Mouse (Mus musculus) forebrain, embryonic 15.5 days (tissue): ENCODE measurements around the gene Klhl8. TPM values are rescaled to one million over a fixed set of nuclear protein-coding genes. Genes with fewer than 3 reads are reported as not detected.

Experiments
- ATAC-seq: fragments of 200-750 bp; cut with Nextera tagmentation; replicated peaks from 2 replicates; pipeline ENCODE4 v1.8.0; 2017; ENCODE audit warnings: mild to moderate bottlenecking, moderate TSS enrichment, moderate library complexity
- H3K27ac ChIP-seq: fragments of 300-500 bp; sonication (generic); replicated peaks from 2 replicates; pipeline ENCODE4 v1.5.1; 2015; ENCODE audit warnings: mild to moderate bottlenecking, inconsistent platforms
- H3K27me3 ChIP-seq: fragments of 300-500 bp; sonication (generic); 2 replicates; pipeline ENCODE4 v1.6.1; 2015; ENCODE audit warnings: inconsistent platforms
- H3K36me3 ChIP-seq: fragments of 300-500 bp; sonication (generic); 2 replicates; pipeline ENCODE4 v1.6.1; 2015; ENCODE audit warnings: mild to moderate bottlenecking, inconsistent platforms
- H3K4me1 ChIP-seq: fragments of 300-500 bp; sonication (generic); 2 replicates; pipeline ENCODE4 v1.6.1; 2015; ENCODE audit warnings: inconsistent platforms
- H3K4me2 ChIP-seq: fragments of 300-500 bp; sonication (generic); replicated peaks from 2 replicates; pipeline ENCODE4 v1.6.1; 2015; ENCODE audit warnings: mild to moderate bottlenecking, inconsistent platforms
- H3K4me3 ChIP-seq: fragments of 300-500 bp; sonication (generic); 2 replicates; pipeline ENCODE4 v1.5.1; 2015; ENCODE audit warnings: mild to moderate bottlenecking, inconsistent platforms
- H3K9ac ChIP-seq: fragments of 300-500 bp; sonication (generic); replicated peaks from 2 replicates; pipeline ENCODE4 v1.6.1; 2015; ENCODE audit warnings: mild to moderate bottlenecking, inconsistent platforms
- H3K9me3 ChIP-seq: fragments of 300-500 bp; sonication (generic); 2 replicates; pipeline ENCODE4 v1.6.1; 2016; ENCODE audit warnings: inconsistent platforms
- WGBS: fragments of 180-500 bp; shearing (Covaris S2); methylation state at CpG from one replicate; pipeline ENCODE4 v1.1.7; 2015; ENCODE audit warnings: mixed read lengths; 5-methylcytosine and 5-hydroxymethylcytosine counted together
- polyA plus RNA-seq: library from polyadenylated mRNA; unstranded; fragments of >200 nt; fragmentation: Nextera tagmentation; extraction: Ambion mirVana; gene quantifications from 2 replicates; pipeline ENCODE4 v1.2.1, GENCODE M21; 2015

The Klhl8 gene
- polyA plus RNA-seq, 1 experiment from 2014 or later = 46.3 TPM

DNA sequence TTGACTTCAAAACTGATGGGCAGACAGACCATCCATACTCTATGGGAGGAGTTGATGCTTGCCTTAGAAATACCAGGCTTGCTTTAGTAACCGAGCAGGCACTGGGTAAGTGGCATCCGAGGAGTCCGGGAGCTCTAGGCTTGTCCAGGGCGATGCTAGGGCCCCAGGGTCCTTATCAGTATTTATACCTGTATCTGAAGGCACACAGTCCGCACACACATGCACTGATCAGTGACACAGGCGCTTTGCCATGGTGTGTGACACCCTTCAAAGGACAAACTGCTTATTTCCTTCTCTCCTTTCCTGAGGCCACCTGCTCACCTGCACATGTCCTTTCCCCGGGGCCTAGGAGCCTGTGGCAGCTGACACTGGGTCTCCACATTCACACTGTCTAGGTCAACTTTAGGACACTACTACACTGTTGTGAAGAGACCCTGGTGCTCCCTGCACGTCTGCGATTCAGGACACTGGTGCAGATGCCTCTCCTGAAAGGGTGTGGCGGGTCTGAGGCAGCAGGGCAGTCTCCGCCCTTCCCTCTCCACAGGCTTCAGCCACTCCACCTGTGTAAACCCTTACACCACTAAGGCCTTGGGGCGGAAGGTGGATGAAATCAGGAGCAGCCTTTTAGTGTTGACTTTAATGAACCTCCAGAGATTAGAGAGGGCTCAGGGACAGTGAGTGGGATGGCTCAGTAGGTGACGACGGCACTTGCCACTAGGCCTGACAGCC is 55.4 kb downstream of the Klhl8 start:
- Histone ChIP-seq H3K36me3 (0 out of 2 replicates have a peak, but pooled peaks cover 2% of the 10 kb centered on the region), H3K9ac (no peak overlapping the region), H3K4me1 (peaks cover 31% of the 10 kb centered on the region), H3K27ac (peak overlapping the region; percentile 89), H3K4me3 (no peak overlapping the region), H3K9me3 (no peaks in the 10 kb centered on the region), H3K27me3 (no peaks in the 10 kb centered on the region), H3K4me2 (no peak overlapping the region)
- WGBS = 86% methylated on average over 14 of the region's 14 CpGs
- 0 out of 2 replicates have a peak, but pooled peaks have one; percentile 14 for ATAC-seq

DNA sequence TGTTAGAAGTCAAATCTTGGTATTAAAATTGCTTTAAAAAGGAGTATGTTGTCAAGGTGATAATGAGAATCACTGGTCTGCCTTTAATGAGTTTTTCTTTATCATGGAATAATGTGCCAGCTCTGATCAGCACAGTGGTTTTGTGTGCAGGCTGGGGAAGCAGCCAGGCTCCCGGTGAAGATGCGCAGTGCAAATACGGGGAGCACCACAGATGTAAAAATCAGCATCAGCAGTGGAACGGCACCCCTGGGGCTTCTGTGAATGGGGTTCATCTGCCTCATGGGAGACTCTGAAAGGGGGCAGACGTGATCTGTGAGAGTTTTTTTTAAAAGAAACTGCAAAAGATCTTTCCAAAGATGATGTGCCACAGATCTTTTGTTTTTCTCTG is 56.3 kb downstream of the Klhl8 start:
- Histone ChIP-seq H3K9ac (no peak overlapping the region), H3K36me3 (no peaks in the 10 kb centered on the region), H3K4me3 (no peak overlapping the region), H3K4me1 (peaks cover 31% of the 10 kb centered on the region), H3K9me3 (no peaks in the 10 kb centered on the region), H3K27me3 (no peaks in the 10 kb centered on the region), H3K4me2 (no peak overlapping the region), H3K27ac (peak overlapping the region; percentile 89)
- ATAC-seq = no peak
- 44% methylated on average over 5 of the region's 5 CpGs for WGBS

DNA sequence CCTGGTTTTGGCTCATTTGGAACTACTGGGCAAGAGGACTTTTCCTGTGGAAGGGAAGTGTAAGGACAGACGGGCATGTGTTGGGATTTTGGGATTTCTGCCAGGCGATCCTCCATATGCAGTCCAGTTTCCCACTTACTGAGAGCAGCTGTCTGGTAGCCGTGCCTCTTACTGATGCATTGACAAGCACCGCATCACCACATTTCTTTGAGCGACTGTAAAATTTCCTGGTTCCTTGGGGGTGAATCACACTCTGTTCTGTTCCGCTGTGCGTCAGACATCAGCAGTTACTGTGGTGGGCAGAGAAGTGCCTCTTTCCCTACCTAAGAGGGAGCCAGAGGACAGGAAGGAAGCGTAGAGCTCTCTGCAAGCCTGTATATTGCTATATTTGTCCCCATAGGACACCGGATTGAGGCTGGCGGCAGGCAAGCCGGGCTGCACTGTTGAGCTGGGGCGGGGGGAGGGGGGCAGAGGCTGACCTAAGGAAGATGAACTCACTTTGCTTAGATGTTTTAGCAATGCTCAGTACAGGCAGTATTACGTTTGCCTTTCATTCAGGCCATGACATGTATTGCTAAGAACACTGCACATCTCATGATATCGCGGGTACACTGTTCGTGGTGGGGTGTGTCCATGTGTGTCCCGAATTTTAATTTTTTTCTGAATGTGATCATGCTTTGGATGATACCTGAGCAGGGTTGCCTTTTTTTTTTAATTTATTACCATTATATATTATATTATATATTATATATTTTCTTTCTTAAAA is 56.8 kb downstream of the Klhl8 start:
- no peak overlapping the region for H3K4me3 ChIP-seq
- H3K9me3 ChIP-seq = no peaks in the 10 kb centered on the region
- no peak overlapping the region for H3K9ac ChIP-seq
- H3K4me1 ChIP-seq = peaks cover 31% of the 10 kb centered on the region
- 63% methylated on average over 17 of the region's 17 CpGs for WGBS
- peak overlapping the region; percentile 89 for H3K27ac ChIP-seq
- 0 out of 2 replicates have a peak overlapping the region, but pooled peaks have one; percentile 9 for H3K4me2 ChIP-seq
- no peaks in the 10 kb centered on the region for H3K36me3 ChIP-seq
- H3K27me3 ChIP-seq = no peaks in the 10 kb centered on the region
- peak; percentile 72 for ATAC-seq

DNA sequence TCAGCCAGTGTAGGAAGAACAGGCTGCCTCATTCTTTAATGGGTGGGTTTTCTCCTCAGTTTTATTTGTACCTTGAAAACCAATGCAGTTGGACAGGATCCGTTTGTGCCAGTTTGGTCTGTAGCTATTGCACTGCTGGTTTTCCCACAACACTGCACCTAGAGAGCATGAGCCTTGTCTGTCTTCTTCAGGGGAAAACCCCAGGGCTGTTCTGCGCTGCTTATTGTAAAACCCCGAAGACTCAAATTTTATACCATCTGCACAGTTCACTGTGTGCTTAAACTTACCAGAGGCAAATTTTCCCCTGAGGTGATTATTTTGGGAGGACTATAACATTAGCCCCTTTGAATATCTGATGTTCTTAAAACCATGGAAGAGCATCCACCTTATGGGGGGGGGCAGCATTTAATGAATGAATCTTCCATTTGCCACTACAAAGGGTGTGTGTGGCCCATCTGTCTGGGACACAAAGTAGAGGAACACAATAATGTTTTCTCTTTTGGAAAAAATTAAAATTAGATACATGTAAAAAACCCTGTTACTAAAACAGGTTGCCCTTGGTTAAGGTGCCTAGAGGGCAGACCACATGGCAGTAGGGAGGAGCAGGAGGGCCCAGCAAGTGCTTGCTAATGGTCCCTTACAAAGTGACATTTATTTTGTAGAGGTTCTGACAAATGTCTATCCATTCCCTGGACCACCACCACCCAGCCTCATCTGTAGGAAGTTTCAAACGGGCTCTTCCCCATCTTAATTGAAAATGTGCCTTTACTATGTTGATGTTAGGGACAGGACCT is 58.1 kb downstream of the Klhl8 start:
- no peak overlapping the region for H3K27ac ChIP-seq
- no peak for ATAC-seq
- WGBS = 80% methylated on average over 4 of the region's 4 CpGs
- H3K36me3 ChIP-seq = no peaks in the 10 kb centered on the region
- no peak overlapping the region for H3K4me3 ChIP-seq
- no peak overlapping the region for H3K9ac ChIP-seq
- peaks cover 31% of the 10 kb centered on the region for H3K4me1 ChIP-seq
- no peaks in the 10 kb centered on the region for H3K9me3 ChIP-seq
- H3K27me3 ChIP-seq = no peaks in the 10 kb centered on the region
- no peak overlapping the region for H3K4me2 ChIP-seq

DNA sequence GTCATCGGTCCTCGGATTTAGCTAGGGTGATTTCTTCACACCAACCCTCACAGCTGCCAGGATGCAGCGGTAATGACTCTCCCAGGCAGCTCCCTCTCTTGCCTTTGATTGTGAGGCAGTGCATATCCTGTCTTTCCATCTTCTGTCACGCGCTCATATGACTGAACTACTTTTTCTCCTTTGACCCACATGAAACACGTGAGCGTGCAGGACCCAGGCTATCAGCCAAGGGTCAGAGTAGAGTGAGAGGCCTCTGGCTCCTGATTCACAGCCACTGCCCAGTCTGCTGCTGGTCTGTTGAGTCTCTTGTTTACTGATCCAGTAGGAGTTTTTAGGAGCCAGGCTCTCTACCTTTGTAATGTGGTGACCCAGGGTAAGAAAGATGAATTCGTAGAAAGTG is 62.5 kb downstream of the Klhl8 start:
- H3K27ac ChIP-seq = no peak overlapping the region
- H3K36me3 ChIP-seq = no peaks in the 10 kb centered on the region
- 90% methylated on average over 8 of the region's 8 CpGs for WGBS
- H3K9ac ChIP-seq = no peak overlapping the region
- H3K4me1 ChIP-seq = peaks cover 9% of the 10 kb centered on the region
- no peaks in the 10 kb centered on the region for H3K27me3 ChIP-seq
- H3K4me2 ChIP-seq = no peak overlapping the region
- H3K9me3 ChIP-seq = no peaks in the 10 kb centered on the region
- ATAC-seq = no peak
- no peak overlapping the region for H3K4me3 ChIP-seq

DNA sequence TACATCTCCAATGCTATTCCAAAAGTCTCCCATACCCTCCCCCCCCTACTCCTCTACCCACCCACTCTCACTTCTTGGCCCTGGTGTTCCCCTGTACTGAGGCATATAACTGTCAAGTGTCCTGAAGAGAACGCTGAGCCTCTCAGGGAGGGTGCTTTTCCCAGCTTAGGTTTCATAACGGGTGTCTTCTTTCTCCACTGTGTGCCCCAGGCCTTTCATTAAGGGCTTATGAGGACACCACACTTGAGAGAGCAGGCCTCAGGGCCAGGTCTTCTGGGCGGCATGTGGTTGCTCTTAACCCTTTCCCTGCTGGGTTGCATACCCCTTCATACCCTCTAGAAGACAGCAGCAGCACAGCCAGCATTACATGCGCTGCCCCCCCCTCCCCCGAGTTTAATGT is 64.5 kb downstream of the Klhl8 start:
- ATAC-seq = no peak
- H3K4me1 ChIP-seq = peaks cover 9% of the 10 kb centered on the region
- H3K4me2 ChIP-seq = no peak overlapping the region
- H3K9me3 ChIP-seq = no peaks in the 10 kb centered on the region
- H3K27me3 ChIP-seq = no peaks in the 10 kb centered on the region
- no peak overlapping the region for H3K27ac ChIP-seq
- H3K9ac ChIP-seq = no peak overlapping the region
- H3K4me3 ChIP-seq = no peak overlapping the region
- 51% methylated on average over 5 of the region's 5 CpGs for WGBS
- H3K36me3 ChIP-seq = no peaks in the 10 kb centered on the region

DNA sequence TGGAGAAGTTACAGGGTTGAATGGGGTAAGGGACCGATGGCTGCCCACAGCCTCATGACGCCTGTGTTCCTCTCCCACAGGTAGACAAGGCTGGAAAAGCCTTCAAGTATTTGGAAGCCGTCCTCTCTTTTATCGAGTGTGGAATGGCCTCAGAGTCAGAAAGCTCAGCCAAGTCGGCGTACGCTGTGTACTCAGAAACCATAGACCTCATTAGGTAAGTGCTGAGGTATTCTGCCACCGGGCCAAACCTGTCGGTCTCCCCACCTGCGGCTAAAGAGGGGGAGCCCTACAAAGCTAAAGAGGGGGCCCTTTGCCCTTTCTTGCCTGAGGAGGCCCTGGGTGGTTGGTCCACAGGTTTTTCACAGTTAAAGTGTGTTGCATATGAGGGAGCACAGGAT is 64.9 kb downstream of the Klhl8 start:
- no peak for ATAC-seq
- no peaks in the 10 kb centered on the region for H3K36me3 ChIP-seq
- H3K4me2 ChIP-seq = no peak overlapping the region
- H3K9ac ChIP-seq = no peak overlapping the region
- no peaks in the 10 kb centered on the region for H3K27me3 ChIP-seq
- no peaks in the 10 kb centered on the region for H3K9me3 ChIP-seq
- no peak overlapping the region for H3K27ac ChIP-seq
- WGBS = 83% methylated on average over 10 of the region's 10 CpGs
- peaks cover 9% of the 10 kb centered on the region for H3K4me1 ChIP-seq
- no peak overlapping the region for H3K4me3 ChIP-seq

DNA sequence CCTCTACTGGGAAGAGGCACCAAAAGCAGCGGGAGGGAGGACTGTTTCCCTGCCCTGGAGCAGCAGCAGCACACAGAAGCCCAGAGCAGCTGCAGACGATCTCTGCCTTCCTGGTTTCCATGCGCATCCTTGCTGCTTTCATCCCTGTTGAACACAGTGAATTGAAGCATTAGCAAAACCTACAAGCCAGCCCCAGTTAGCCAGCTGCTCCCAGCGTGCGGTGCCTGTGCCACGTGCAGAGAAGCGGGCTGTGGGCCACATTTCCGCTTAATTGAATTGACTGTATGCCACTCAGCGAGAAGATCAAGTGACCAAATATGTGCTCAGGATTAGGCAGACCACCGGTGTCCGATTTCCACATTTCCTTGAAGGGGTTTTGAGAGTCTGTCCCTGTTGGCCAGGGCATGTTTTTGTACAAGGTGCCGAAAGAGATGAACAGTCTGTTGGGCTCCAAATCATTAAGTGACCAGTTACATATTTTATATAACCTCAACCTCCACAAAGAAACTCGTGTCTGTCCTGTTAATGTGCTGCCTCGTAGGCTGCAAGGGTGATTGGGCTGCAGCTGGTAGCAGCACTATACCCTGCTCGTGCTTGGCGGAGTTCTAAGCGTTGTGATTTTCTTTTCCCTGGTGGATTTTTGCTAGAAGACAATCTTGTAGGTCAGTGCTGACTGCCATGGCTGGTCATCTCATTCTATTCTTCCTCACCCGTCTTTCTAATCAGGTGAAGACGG is 65.5 kb downstream of the Klhl8 start:
- 48% methylated on average over 19 of the region's 19 CpGs for WGBS

DNA sequence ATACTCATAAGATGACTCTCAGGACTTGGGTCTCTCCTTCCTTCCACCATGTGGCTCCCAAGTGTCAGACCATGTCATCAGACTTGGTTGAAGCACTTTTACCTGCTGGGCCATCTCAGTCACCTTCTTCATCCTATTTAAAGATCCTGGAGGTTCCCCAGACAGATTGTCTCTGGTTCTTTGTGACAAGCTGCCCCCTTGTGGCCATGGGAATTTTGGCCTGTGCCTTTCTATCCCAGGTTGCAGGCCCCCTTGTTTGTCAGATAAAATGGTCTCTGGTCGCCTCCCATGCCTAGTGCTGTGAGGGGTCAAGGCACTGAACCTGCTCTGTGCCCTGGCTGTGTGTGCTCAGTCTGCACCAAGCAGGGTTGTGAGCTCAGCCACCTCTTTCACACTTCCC is 67.1 kb downstream of the Klhl8 start:
- no peak overlapping the region for H3K4me3 ChIP-seq
- no peak overlapping the region for H3K4me2 ChIP-seq
- H3K36me3 ChIP-seq = no peaks in the 10 kb centered on the region
- no peak overlapping the region for H3K9ac ChIP-seq
- H3K4me1 ChIP-seq = peaks cover 9% of the 10 kb centered on the region
- no peak overlapping the region for H3K27ac ChIP-seq
- H3K27me3 ChIP-seq = no peaks in the 10 kb centered on the region
- ATAC-seq = no peak; the same call in 1 of the 2 replicates
- WGBS = 59% methylated on average over 1 of the region's 1 CpGs
- no peaks in the 10 kb centered on the region for H3K9me3 ChIP-seq

More for the DNA sequence above, 65.5 kb downstream of the Klhl8 start:
- H3K4me3 ChIP-seq = no peak overlapping the region
- H3K9me3 ChIP-seq = no peaks in the 10 kb centered on the region
- peaks cover 9% of the 10 kb centered on the region for H3K4me1 ChIP-seq
- H3K27ac ChIP-seq = peak overlapping the region; percentile 40; the same call in 1 of the 2 replicates
- ATAC-seq = peak; percentile 49
- no peak overlapping the region for H3K9ac ChIP-seq
- no peaks in the 10 kb centered on the region for H3K27me3 ChIP-seq
- no peaks in the 10 kb centered on the region for H3K36me3 ChIP-seq
- H3K4me2 ChIP-seq = no peak overlapping the region

DNA sequence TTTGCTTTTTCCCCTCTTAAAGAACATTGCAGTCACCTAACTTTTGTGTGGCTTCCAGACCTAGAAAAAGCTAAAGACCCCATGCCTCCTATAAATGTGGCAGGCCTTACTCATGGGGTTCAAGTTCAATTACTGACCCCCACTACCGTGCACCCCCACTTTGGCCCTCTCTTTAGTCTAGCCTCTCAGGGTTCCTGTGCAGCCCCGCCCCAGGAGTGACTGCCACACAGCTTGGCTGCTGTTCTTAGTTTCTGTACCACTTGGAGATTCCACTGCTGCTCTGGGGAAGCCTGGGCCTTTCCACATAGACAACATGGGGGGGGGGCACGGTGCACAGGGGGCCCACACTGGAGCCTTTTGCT is 71.8 kb downstream of the Klhl8 start:
- 82% methylated on average over 3 of the region's 3 CpGs for WGBS
- Histone ChIP-seq H3K27me3 (no peaks in the 10 kb centered on the region), H3K9me3 (no peaks in the 10 kb centered on the region), H3K4me3 (no peak overlapping the region), H3K9ac (no peak overlapping the region), H3K4me1 (peaks cover 7% of the 10 kb centered on the region; the same call in 1 of the 2 replicates), H3K27ac (no peak overlapping the region), H3K4me2 (no peak overlapping the region), H3K36me3 (no peaks in the 10 kb centered on the region)
- no peak for ATAC-seq

DNA sequence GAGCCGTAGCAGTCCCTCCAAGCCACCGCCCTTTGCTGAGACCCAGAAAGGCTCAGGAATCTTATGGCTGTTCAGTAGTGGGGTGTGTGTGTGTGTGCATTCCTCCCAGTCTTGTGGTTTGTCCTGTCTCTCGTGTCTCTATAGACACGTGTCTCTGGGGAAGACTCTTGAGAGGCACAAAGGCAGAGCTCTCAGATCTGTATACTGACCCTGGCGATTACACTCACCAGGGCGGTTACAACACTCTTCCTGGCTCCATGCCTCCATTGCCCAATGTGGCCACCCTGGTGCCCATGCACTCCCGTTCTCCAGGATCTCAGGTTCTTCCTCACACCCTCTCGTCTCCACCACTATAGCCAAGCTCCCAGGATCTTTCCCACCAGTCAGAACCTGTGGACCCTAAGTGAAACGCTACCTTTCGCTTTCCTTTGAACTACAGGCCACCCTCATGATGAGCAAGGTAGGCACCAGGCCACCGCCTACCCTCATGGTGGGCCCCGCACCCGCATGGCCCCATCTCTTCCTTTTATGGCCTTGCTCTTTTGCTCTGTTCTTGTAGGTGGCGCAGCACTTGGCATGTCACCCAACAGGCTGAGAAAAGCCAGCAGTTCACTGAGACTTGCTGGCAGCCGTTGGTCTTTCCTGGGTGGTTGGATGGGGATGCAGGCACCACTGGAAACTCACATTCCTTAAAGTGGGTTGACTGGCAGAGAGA is 72.4 kb downstream of the Klhl8 start:
- no peak overlapping the region for H3K9ac ChIP-seq
- H3K4me3 ChIP-seq = no peak overlapping the region
- H3K9me3 ChIP-seq = no peaks in the 10 kb centered on the region
- peaks cover 7% of the 10 kb centered on the region; the same call in 1 of the 2 replicates for H3K4me1 ChIP-seq
- WGBS = 90% methylated on average over 15 of the region's 15 CpGs
- no peaks in the 10 kb centered on the region for H3K36me3 ChIP-seq
- H3K27ac ChIP-seq = no peak overlapping the region
- ATAC-seq = no peak
- H3K27me3 ChIP-seq = no peaks in the 10 kb centered on the region
- no peak overlapping the region for H3K4me2 ChIP-seq
